Mouse (Mus musculus) brain, embryonic 14.5 days (tissue): ENCODE data around the gene Pirt.

Experiments used
- CTCF ChIP-seq: fragments of 200-500 bp; IDR thresholded peaks from 2 replicates; pipeline ENCODE4 v1.5.1; 2012; ENCODE audit warnings: inconsistent platforms, mild to moderate bottlenecking, moderate library complexity, borderline replicate concordance; ENCODE audit not compliant: insufficient read depth, insufficient read length; ENCODE audit errors: extremely low read depth
- POLR2A ChIP-seq: fragments of 200-500 bp; IDR thresholded peaks from 2 replicates; pipeline ENCODE4 v1.6.1; 2012; ENCODE audit warnings: mild to moderate bottlenecking, inconsistent platforms, borderline replicate concordance; ENCODE audit not compliant: poor library complexity, insufficient read depth, insufficient read length, severe bottlenecking; ENCODE audit errors: extremely low read depth

- TF ChIP-seq CTCF = no peak
- TF ChIP-seq POLR2A = no peak
These were observed 35.1 kb downstream of the Pirt start for GRCm38 (mm10) chr11:66946922-66947321.
